18 mouse cellular contexts compared by ENCODE assay signal in the genomic region with DNA sequence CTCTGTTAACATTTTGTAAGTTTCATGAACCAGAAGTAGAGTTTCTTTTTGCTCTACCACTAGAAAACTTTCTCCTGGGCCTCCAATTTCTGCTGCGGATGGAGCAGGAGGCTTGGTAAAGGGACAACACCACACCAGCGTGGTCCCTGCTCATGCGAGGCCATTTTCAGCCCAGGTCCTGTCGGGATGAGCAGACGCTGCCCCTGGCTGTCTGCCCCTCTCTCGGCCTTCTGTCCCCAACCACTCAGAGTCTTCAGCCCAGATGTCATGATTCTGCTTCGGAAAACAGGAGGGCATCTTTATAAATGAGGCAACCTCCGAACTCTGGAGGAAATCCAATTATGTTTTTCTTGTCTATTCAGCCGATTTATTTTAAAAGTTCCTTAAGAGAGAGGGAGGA.
"Had no signal": no experiment of that assay in that cellular context is flagged by ENCODE, and none has a peak within 500 bp of the region (broad histone marks: within the 10 kb centered on the region; RNA-seq: fewer than 3 reads in every experiment).

No protein-coding gene starts in this region.

- H3K4me3 ChIP-seq: kidney, embryonic 15.5 days; left cerebral cortex, adult 2 months; limb, embryonic 10.5 days; limb, embryonic 13.5 days; liver, embryonic 13.5 days; midbrain, embryonic 12.5 days; midbrain, embryonic 15.5 days had no signal

- ATAC-seq: lung, postnatal 0 days; midbrain, embryonic 15.5 days had no signal

- DNase-seq: kidney, adult 11 months; kidney, adult 8-10 months; kidney, postnatal 10 days; kidney, postnatal 36 days; layer of hippocampus, postnatal 36 days; liver; liver, embryonic 13.5 days; lung, embryonic 14.5 days; thymus, adult 18-20 months; thymus, postnatal 36 days had no signal

- H3K4me1 ChIP-seq: kidney, embryonic 15.5 days; liver, embryonic 13.5 days; midbrain, embryonic 12.5 days; midbrain, embryonic 15.5 days had no signal

- H3K27ac ChIP-seq: kidney, embryonic 15.5 days; left cerebral cortex, adult 2 months; limb, embryonic 10.5 days; limb, embryonic 13.5 days; liver, embryonic 13.5 days; macrophage; midbrain, embryonic 12.5 days; midbrain, embryonic 15.5 days had no signal
